Mouse (Mus musculus) regulatory T cell (primary cell): ENCODE data around the gene Polr2c.
"Not testable (repeated sequence)": the region's sequence is repeated elsewhere in the genome, so short reads cannot be mapped to it uniquely, and the experiment has no call there.

Source experiments
- in situ Hi-C: fragments of 300-600 bp; cut with MboI, MseI; formaldehyde crosslinking; loops from one replicate; pipeline ENCODE4 v1.15.1; 2025; ENCODE audit warnings: high pct_unique_total_duplicates

Gene Polr2c

DNA sequence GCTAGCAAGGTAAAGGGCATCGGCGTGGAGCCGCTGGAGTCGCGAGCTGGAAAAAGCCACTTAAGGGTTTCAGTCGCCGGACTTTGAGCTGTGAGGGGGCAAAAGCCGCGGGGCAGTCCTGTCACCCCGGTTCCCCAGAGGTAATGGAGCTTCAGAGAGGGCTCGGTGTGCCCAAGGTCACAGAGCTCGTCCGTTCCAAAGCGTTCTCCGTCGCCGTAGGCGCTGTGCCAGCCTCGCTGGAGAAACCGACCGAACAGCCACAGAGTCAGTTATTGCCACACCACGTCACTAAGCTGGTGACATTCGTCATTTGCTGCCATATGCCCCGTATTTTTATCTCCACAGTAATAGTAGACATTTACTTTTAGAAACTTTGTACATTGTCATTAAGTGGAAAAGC is 18.6 kb upstream of the Polr2c start:
- in situ Hi-C loops = no loop called here

DNA sequence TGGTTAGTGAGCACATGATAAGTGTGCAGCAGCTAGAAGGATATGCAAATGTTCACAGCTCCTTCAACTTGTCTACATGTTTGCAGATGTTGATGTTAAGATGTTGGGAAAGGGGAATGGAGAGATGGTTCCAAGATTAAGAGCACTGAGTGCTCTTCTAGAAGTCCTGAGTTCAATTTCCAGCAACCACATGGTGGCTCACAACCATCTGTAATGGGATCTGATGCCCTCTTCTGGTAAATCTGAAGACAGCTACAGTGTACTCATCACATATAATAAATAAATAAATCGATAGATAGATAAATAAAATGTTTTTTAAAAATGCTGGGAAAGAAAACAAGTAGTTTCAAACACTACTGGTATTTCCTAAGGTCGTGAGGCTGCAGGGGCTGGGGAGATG is 16.1 kb upstream of the Polr2c start:
- in situ Hi-C loops = no loop called here

DNA sequence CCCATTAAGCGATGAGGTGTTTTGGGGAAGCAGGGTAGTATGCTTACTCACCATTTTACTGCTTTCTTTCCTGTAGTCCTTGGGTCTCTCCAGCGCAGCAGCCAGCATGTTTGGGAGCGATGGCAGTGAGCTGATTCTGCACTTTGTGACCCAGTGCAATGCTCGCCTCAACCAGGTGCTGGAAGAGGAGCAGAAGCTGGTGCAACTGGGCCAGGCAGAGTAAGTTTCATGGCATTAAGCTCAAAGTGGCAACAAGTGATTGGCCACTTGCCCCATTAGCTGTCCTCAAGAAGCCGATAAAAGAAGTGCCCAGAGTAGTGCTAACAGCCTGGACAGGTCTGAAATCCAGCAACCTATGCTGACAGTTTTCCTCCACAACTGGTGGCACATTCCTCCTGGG is 7.2 kb upstream of the Polr2c start:
- in situ Hi-C loops = no loop called here

DNA sequence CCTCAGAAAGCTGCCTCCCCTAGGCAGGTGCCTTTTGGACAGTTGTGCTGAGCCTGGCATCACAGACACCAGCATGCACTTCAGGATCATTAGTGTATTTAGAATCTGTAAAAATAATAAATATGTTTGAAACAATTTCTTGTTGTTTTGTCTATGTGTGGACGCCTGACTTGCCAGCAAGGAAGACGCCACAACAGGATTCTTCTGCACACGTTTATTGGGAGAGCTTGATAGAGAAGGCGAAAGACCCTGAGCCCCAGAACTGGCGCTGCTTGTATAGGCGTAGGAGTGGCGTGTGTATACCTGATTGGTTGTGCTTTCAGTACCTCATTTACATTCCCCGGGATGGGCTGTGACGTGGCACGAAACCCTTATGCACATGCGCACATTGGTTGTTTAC is 2.5 kb upstream of the Polr2c start:
- in situ Hi-C loops = not testable (repeated sequence)

DNA sequence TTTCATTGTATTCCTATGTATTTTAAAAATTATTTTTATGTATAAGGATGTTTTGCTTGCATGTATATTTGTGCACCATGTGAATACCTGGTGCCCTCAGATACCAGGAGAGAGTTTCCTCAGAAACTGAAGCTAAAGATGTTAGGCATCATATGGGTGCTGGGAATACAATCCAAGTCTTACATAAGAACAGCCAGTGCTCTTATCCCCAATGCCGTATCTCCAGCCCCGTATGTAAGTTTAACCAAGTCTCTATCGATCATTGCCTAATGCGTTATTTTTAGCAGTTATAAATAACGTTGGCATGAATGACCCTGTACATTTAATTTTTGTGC is 272 bp upstream of the Polr2c start:
- in situ Hi-C loops = no loop called here

DNA sequence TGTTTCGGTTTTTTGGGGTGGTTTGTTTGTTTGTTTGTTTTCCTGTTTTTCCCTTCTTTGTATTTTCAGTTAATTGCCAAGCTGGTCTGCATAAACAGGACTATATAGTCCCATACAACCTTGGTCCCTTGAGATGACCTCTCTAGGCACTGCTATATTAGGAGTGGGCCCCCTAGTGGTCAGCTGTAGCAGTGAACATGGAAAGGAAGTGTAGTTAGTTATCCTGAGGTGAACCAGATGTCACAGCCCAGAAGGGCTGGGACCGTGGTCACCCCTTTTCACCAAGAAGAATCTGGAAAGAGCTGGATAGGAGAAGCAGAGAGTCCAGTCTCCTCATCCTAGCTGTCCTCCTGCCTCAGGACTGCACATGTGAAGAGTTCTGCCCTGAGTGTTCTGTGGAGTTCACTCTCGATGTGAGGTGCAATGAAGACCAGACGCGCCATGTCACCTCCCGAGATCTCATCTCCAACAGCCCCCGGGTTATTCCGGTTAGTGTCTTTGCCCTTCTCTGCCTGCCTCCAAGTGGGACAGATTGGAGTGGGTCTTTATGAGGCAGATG is 4.2 kb downstream of the Polr2c start:
- in situ Hi-C loops = no loop called here

DNA sequence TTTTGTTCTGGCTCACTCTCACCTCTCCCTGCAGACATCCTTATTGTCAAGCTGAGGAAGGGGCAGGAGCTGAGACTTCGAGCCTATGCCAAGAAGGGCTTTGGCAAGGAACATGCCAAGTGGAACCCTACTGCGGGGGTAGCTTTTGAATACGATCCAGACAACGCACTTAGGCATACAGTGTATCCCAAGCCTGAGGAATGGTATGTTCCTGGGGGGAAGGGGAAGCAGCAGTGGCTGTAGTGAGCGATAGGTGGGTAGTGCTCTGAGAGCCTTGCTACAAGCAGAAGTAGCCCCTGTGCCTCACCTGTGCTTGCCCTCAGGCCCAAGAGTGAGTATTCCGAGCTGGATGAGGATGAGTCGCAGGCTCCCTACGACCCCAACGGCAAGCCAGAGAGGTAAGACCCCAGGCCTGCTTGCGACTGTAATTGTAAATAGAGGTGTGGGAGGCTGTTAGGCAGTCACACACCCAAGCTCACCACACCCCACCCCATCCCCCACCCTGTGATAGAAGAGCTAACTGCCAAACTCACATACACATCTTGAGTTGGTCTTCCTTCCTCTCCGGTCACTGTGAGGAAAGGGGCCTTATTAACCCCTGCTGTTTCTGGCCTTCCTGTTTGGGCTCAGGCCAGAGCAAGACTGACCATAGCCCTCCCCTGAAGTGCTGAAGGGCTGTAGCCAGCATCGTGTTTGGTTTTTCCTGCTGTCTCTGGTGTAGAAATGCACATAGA is 5.4 kb downstream of the Polr2c start:
- in situ Hi-C loops = no loop called here

DNA sequence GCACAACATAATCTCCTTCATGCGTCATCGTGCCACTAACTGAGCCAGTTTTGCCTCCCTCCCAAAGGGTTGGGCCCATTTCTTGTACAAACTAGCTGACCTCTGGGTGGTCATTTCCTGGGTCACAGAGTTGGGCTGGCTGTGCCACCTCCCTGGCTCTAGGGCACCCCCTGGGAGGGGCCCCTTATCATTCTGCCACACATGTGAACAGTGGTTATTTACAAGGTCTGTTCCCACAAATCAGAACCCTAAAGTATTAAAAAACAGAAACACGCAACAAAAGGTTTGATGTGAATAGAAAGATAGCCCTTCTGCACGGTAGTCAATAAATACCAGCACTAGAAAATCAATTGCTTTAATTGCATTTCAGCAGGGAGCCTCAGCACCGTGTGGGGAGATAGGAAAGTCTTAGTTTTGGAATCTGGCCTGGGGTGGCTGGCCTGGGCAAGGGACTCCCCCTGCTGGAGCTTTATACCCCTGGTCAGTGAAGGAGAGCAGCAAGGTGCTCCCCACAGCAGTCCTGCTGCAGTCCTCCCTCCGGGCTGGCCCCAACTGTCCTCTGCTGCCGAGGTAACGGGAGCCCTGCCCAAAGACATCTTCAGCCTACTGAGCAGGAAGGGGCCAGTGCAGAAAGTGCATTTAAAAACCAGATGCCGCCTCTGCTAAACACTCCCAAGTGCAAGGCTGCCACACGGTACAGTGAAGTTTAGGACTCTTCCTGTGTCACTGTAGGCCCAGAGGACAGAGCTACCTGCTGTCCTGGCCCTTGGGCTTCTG is 6.8 kb downstream of the Polr2c start:
- in situ Hi-C loops = no loop called here

DNA sequence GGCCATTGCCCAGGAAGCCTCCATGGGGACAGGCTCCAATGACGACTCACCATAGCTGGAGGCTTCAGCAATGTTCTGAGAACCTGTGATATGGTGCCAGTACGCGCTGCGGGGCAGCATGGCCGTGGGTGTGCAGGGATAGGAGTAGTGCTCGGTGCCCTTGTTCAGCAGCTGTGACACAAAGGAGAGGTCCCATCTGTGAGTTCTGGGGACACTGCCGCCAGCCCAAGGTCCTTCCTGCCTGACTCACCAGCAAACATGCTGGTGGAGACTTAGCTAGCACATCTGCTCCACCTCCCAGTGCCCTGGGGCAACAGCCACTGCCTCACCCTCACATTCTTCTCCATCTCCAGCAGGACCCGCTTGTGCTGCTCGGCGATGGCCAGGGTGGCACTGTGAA is 8.0 kb downstream of the Polr2c start:
- in situ Hi-C loops = no loop called here

DNA sequence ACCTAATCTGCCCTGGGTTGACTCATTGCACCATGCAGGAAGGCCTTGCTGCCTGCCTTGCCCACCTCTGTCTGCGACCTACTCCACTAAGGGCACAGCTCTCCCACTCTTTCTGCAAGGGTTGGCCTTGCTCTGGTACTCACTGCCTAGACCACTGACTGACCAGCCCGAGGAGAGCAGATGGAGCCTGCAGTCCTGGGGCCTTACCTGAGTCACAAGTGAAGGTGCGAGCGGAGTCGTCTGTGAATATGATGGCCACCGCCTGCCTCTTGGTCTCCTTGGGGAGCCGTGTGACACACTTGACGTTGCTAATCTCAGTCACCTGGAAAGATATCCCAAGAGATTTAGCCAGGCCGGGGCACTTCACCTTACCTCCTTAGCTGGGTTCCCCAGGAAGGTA is 9.7 kb downstream of the Polr2c start:
- in situ Hi-C loops = no loop called here

DNA sequence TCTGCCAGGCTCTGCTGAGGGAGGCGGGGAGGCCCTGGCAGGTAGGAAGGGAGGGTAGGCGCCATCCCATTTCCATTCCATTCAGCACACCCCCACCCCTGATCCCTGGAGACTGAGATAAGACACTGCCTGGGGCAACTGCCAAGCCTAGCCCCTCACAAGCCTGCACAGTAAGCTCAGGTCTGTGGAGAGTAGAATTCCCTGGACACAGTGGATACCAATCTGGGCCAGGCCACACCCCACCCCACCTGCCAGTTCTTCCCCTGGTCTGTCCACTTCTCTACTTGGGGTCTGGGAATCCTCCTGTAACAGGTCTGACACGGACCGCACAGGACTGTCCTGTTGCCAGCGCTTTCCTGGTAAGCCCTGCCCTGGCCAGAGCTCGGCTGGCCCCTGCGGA is 11.9 kb downstream of the Polr2c start:
- in situ Hi-C loops = no loop called here

DNA sequence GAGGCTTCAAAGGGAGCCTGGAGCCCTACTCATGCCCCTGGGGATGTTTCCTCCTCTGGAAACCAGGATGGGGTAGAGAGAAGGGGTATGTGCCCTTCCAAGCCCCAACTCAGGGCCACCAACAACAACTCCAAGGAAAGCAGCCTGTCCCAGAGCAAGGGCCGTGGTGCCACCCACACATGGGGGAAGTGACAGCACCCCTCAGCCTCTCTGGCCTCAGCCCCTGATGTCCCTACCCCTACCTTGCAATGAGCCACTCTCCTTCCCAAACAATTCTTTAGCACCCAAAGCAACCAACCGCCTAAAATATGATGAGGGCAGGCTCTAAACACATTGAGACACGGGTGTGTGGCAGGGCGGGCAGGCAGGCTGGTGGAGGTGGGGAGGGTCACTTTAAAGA is 12.8 kb downstream of the Polr2c start:
- in situ Hi-C loops = no loop called here

DNA sequence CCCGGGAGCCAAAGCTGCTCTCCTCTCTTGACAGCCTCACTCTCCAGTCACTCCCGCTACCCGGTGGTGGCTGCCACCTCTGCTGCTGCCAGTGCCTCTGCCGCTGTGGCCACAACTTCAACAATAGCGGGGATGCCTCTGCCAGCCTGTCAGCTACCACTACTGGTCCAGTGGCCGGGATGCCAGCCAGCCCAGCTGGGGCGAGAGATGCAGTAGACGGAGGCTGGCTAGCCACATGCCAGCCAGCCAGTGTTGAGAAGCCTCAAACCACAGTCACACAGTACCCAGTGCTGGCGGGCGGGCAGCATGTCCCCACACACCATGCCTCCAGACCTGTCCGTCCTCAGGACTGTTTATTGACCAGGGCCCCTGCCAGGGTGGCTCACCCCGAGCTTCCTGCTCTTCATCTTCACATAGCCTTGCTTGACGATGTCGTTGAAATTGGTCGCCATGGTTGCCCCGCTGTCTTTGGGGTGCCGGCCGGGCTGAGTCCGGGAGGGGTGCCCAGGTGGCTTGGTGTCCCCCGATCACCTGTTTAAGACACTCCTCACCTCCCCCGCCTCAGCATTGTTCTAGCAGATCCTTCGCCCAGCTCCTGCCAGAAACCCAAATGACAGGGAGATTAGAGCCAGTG is 13.3 kb downstream of the Polr2c start:
- in situ Hi-C loops = no loop called here

DNA sequence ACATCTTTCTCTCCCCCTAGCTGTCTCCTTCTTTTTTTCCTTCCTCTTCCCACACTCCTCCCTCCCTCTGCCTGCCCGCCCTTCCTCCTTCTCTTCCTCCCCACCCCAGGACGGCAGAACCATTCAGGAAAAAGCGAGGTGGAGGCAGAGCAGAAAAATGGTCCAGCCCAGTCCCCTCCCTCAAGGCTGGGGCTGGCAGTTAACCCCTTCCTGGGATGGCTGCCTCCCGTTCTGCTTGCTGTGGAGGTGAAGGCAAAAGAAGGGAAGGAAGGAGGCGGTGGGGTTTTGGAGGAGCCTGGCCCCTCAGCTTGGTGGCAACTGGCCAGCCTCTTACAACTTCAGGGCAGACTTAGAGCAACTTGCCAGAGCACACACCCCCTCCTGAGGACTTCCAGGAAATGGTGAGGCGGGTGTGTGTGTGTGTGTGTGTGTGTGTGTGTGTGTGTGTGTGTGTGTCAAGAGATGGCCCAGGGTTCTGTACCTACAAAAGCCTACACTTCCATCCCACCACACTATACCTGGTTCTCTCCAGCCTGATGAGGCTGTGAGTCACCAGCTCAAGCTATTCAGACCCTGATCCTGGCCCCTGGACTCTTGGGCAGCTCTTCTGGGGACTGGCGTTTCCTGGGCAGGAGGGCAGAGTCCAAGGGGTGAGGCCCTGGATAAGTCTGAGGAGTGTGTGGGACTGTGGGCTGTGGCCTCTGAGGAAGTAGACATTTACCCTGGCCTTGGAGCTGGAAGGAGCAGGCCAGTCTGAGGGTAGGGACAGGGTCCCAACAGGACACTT is 14.1 kb downstream of the Polr2c start:
- in situ Hi-C loops = no loop called here

DNA sequence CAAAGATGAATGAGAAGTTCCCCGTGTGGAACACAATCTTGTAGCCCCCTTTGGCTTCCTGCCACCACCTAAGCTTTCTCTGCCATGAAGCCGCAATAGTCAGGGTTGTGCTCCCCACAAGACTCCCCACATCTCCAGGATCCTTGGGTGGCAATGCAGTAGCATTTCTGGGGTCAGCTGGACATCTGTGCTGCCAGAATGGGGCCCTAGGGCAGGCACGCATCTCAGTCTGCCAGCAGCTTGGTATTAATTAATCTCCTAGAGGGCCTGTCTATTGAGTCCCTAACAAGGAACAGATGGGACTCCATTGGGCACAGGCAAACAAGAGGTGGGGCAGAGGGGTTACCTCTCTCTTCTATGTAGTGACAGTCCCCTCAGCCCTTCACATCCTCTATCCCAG is 14.9 kb downstream of the Polr2c start:
- in situ Hi-C loops = no loop called here

DNA sequence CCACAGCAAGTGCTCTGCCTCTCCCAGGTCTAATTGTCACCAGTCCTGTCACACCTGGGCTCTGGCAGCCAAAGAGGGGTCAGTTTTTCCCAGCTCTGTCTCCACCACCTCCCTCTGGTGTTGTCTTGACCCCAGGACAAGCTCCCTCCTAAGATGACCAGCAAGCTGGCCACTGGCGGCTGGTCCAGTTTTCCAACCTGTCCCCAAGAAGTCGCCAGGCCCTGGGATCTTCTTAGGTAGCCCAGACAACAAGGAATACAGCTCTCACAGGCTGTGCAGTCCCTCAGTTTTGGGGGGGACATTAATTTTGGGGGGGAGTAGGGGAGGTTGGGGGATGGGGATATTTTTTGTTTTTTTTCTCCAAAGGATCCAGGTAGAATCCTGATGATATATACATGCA is 15.3 kb downstream of the Polr2c start:
- in situ Hi-C loops = no loop called here

DNA sequence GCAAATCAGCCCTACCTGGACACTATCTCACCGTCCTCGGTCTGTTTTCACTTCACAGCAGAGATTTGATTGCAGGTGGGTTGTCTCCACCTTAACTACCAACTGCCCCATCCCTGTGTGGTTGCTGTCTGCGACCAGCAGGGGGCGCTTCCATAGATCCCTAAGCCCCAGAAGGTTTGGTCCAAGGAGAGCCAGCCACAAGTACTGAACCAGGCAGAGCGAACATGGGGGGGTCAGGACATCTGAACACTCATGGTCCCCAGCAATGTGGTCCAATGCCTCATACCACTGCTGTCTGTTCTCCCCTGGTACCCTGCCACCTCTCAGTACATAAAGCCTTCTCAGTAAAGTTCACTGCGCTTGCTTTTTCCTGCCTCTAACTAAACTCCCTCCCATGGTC is 17.1 kb downstream of the Polr2c start:
- in situ Hi-C loops = no loop called here

DNA sequence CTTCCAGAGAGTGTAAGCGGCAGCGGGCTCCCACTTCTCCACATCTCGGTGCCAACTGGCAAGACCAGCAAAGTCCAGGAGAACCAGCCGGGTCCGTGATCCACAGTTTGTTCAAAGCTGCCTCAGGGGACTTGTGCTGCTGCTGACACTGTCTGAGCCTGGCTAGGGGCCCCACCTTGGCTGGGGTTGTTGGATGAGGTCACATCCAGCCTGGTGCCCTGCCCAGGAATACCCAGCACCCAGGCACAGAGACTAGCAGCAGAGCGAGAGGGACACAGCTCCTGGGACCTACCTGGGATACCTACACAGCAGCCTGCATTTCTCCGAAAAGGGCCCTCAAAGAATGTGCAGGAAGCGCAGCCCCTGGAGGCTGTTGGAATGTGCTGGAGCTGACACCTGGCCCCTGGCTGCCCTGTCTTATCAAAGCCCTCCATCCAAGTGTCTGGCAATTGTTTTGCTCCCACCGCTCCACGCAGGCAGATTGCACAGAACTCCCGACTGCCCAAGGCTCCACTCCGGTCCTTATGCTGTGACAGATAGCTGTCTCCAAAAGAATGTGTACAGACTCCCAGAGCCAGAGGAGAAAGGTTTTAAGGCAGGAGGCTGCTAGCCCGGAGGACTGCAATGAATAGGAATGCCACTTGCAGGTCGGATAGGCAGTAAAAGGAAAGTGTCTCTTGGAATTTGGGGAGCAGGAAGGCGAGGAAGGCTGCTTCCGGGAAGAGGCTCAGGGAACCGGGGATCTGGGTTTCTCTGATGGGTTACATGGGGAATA is 18.0 kb downstream of the Polr2c start:
- in situ Hi-C loops = no loop called here

DNA sequence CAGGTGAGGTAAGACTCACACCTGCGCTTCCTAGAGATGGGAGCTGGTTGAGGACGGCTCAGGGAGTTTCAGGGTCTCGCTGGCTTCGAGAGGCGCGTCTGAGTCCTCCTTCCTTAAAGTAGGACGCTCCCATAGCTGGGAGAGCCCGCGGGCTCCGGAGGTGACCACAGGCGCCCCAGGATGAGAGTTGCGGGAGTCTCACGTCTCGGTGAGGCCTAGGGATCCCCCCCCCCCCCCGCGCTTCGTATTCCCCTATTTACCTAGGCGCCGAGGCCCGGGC is 18.6 kb downstream of the Polr2c start:
- in situ Hi-C loops = no loop called here

DNA sequence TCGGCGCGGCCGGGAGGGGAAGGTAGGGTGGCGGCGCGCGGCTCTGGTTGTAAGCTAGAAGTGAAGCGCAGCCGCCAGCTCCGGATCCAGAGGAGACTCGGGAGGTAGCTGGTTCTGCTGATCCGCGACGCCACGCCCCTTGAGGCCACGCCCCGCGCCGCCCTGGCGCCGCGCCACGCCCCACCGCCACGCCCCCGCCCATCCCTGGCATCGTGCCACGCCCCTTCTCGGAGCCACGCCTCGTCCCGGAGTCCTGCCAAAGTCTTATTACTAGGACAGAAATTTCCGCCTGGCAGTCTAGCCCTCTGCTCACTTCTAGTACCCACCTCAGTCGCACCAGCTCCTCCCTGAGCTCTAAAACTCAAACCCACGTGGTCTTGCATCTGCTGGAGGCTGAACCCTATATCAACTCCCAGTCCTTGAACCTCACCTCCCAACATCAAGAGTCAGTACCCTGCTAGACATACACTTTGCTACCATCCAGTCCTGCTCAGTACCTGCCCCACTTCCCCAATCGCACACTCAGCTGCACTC is 19.0 kb downstream of the Polr2c start, which contains the start of gene Dok4:
Dok4 (minus strand) TSS at position 134 of the 534 bp plus-strand sequence.
- in situ Hi-C loops = no loop called here

DNA sequence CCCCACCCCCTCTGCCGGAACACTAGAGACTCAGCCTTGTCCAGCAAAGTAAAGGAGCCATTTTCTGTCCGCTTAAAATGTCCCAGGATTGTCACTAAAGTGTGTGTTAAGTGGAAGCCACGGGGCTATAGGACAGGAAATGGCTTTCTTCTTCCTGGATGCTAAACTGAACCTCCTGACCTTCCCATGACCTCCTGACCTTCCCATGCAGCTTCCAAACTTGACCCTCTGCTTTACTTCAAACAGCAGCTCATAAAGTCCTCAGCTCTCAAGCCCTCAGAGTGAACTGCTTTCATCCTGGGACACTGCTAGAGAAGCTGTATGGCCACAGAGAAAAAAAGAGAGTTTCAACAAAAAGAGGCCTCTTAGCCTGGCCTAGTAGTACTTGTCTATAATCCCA is 19.6 kb downstream of the Polr2c start:
- in situ Hi-C loops = no loop called here
